In the genomic region with DNA sequence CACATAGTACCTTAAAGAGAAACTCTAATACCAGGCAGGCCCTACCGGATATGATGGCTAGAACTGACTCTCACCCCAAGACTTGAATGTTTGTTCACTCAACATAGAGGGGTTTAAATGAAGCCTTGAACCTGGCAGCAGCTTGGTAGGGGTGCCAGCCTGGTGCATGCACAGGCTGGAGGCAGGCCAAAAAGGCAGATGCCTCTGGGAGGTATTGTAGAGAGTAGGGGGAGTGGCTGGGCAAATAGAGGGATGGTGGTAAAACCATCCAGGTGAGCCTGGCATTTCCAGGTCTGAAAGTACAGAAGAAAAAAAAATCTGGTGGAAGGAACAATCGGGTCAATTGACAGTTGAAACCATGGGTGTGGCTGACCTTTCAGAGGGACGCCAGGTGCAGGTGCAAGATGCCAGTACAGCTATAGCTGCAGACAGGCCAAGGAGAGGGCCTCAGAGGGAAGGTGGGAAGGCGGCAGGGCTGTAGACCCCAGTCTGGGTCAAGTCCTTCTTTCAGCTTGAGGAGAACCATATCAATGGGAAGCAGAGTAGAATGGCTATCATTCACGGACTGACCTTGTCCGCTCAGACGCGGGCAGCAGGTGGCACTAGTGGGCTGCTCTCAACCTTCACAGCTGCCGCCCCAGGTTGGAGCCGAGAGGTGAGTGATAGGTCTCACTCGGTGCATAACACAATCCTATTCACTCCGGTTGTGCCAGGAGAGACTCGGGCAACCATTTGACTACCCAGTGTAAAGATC, we compare ENCODE assay signal across 9 mouse cellular contexts. TPM values are rescaled to one million over a fixed set of nuclear protein-coding genes. Genes with fewer than 3 reads are reported as not detected.
DNase-seq lines count a peak whose midpoint lies in the region; ATAC-seq lines count a peak whose summit lies in the region.
"Had no signal": no experiment of that assay in that cellular context is flagged by ENCODE, and none has a peak within 500 bp of the region (broad histone marks: within the 10 kb centered on the region; RNA-seq: fewer than 3 reads in every experiment).

No protein-coding gene starts in this region.

- H3K4me2 ChIP-seq in embryonic facial prominence, embryonic 11.5 days (ENCODE audit: low read depth, low read length): 0 out of 2 replicates have a peak overlapping the region, but pooled peaks have one; percentile 7
- H3K4me2 ChIP-seq in heart, embryonic 15.5 days: peak overlapping the region; percentile 50
- peak overlapping the region; percentile 54 for H3K4me2 ChIP-seq in neural tube, embryonic 12.5 days (replicated peaks)

- no peak overlapping the region for H3K9ac ChIP-seq in embryonic facial prominence, embryonic 11.5 days (replicated peaks; ENCODE audit: low read length)
- H3K9ac ChIP-seq in heart, embryonic 15.5 days: no peak overlapping the region
- no peak overlapping the region for H3K9ac ChIP-seq in neural tube, embryonic 12.5 days

- peak; percentile 38 to 54 for DNase-seq in CD8-positive naive resting alpha-beta T cell, adult 2 months (ENCODE audit: low read depth in 2 of 2, low spot score in 2 of 2)
- DNase-seq in adrenal gland, postnatal 10 days: peak; percentile 85
- peak; percentile 67 for DNase-seq in embryonic facial prominence, embryonic 11.5 days (ENCODE audit: low spot score)
- peak; percentile 83 for DNase-seq in kidney, postnatal 10 days
- peak; percentile 71 to 80 for DNase-seq in lung, adult 18-20 months
- DNase-seq in thymus, postnatal 25 days: peak; percentile 63

- no peaks in the 10 kb centered on the region for H3K9me3 ChIP-seq in embryonic facial prominence, embryonic 11.5 days (replicated peaks; ENCODE audit: control insufficient read depth, low read length)
- H3K9me3 ChIP-seq in heart, embryonic 15.5 days (replicated peaks): no peaks in the 10 kb centered on the region
- no peaks in the 10 kb centered on the region for H3K9me3 ChIP-seq in neural tube, embryonic 12.5 days

- H3K4me3 ChIP-seq in embryonic facial prominence, embryonic 11.5 days (ENCODE audit: low read depth, low read length): no peak overlapping the region
- peak overlapping the region; percentile 9; the same call in 1 of the 2 replicates for H3K4me3 ChIP-seq in heart, embryonic 15.5 days
- H3K4me3 ChIP-seq in neural tube, embryonic 12.5 days: no peak overlapping the region

- no peaks in the 10 kb centered on the region for H3K27me3 ChIP-seq in embryonic facial prominence, embryonic 11.5 days (ENCODE audit: control insufficient read depth, insufficient read depth, low read length)
- H3K27me3 ChIP-seq in heart, embryonic 15.5 days: peaks cover 5% of the 10 kb centered on the region; the same call in 1 of the 2 replicates
- H3K27me3 ChIP-seq in neural tube, embryonic 12.5 days (replicated peaks): 0 out of 2 replicates have a peak, but pooled peaks cover 4% of the 10 kb centered on the region

- no peaks in the 10 kb centered on the region for H3K36me3 ChIP-seq in embryonic facial prominence, embryonic 11.5 days (replicated peaks; ENCODE audit: control insufficient read depth, insufficient read depth, low read depth, low read length)
- no peaks in the 10 kb centered on the region for H3K36me3 ChIP-seq in heart, embryonic 15.5 days
- H3K36me3 ChIP-seq in neural tube, embryonic 12.5 days: no peaks in the 10 kb centered on the region

- WGBS in embryonic facial prominence, embryonic 11.5 days: 12% methylated on average over 13 of the region's 13 CpGs
- 15% methylated on average over 13 of the region's 13 CpGs for WGBS in heart, embryonic 15.5 days
- 15% methylated on average over 13 of the region's 13 CpGs for WGBS in neural tube, embryonic 12.5 days

- H3K27ac ChIP-seq in embryonic facial prominence, embryonic 11.5 days (replicated peaks; ENCODE audit: low read depth, low read length): no peak overlapping the region
- H3K27ac ChIP-seq in heart, embryonic 15.5 days: no peak overlapping the region
- no peak overlapping the region for H3K27ac ChIP-seq in neural tube, embryonic 12.5 days

- no peak; the same call in 1 of the 2 replicates for ATAC-seq in embryonic facial prominence, embryonic 11.5 days (replicated peaks; ENCODE audit: insufficient number of reproducible peaks, low FRiP score, low TSS enrichment, low read depth)
- ATAC-seq in heart, embryonic 15.5 days (replicated peaks; ENCODE audit: insufficient number of reproducible peaks, insufficient read depth, low FRiP score, low read depth): peak; percentile 35; the same call in 1 of the 2 replicates
- peak; percentile 68 for ATAC-seq in neural tube, embryonic 12.5 days (ENCODE audit: low FRiP score, low read depth)

- H3K4me1 ChIP-seq in embryonic facial prominence, embryonic 11.5 days (ENCODE audit: control insufficient read depth, insufficient read depth, low read length): no peaks in the 10 kb centered on the region
- peaks cover 4% of the 10 kb centered on the region for H3K4me1 ChIP-seq in heart, embryonic 15.5 days (replicated peaks)
- no peaks in the 10 kb centered on the region; the same call in 1 of the 2 replicates for H3K4me1 ChIP-seq in neural tube, embryonic 12.5 days

RNA-seq across cellular contexts. Expression of gene Mob2, which starts 9.8 kb away (rescaled TPM):
- total RNA-seq in adrenal gland, postnatal 10 days (2021): 10 to 100 TPM; 46.8 to 47.4 TPM
- 60.2 and 62.9 TPM in 2 replicates for polyA plus RNA-seq in embryonic facial prominence, embryonic 11.5 days (2014; fragmentation: Nextera tagmentation; extraction: Ambion mirVana)
- polyA plus RNA-seq in heart, embryonic 15.5 days (2015; fragmentation: Nextera tagmentation; extraction: Ambion mirVana): 43.4 and 52.7 TPM in 2 replicates
- polyA plus RNA-seq in neural tube, embryonic 12.5 days (2016; fragmentation: Nextera tagmentation; extraction: Ambion mirVana): 51.3 and 52.2 TPM in 2 replicates

RNA-seq across cellular contexts. Expression of gene Dusp8, which starts 25.0 kb away (rescaled TPM):
- 10 to 100 TPM in 1 of 2 experiments, 1 to 10 TPM in 1; 7.6 to 11.4 TPM for total RNA-seq in adrenal gland, postnatal 10 days (2021)
- 3.6 and 4.2 TPM in 2 replicates for polyA plus RNA-seq in embryonic facial prominence, embryonic 11.5 days (2014; fragmentation: Nextera tagmentation; extraction: Ambion mirVana)
- 11.5 and 12.2 TPM in 2 replicates for polyA plus RNA-seq in heart, embryonic 15.5 days (2015; fragmentation: Nextera tagmentation; extraction: Ambion mirVana)
- 61.6 and 63.6 TPM in 2 replicates for polyA plus RNA-seq in neural tube, embryonic 12.5 days (2016; fragmentation: Nextera tagmentation; extraction: Ambion mirVana)

RNA-seq across cellular contexts. Expression of gene Gm45618, which starts 49.9 kb away (rescaled TPM):
- not detected for total RNA-seq in adrenal gland, postnatal 10 days (2021)
- not detected in 2 replicates for polyA plus RNA-seq in embryonic facial prominence, embryonic 11.5 days (2014; fragmentation: Nextera tagmentation; extraction: Ambion mirVana)
- polyA plus RNA-seq in heart, embryonic 15.5 days (2015; fragmentation: Nextera tagmentation; extraction: Ambion mirVana): not detected in 2 replicates
- polyA plus RNA-seq in neural tube, embryonic 12.5 days (2016; fragmentation: Nextera tagmentation; extraction: Ambion mirVana): not detected in 2 replicates
- total RNA-seq: layer of hippocampus, adult 8-10 months had no signal
